Comparison of ENCODE assay signal across 9 mouse cellular contexts in the genomic region with DNA sequence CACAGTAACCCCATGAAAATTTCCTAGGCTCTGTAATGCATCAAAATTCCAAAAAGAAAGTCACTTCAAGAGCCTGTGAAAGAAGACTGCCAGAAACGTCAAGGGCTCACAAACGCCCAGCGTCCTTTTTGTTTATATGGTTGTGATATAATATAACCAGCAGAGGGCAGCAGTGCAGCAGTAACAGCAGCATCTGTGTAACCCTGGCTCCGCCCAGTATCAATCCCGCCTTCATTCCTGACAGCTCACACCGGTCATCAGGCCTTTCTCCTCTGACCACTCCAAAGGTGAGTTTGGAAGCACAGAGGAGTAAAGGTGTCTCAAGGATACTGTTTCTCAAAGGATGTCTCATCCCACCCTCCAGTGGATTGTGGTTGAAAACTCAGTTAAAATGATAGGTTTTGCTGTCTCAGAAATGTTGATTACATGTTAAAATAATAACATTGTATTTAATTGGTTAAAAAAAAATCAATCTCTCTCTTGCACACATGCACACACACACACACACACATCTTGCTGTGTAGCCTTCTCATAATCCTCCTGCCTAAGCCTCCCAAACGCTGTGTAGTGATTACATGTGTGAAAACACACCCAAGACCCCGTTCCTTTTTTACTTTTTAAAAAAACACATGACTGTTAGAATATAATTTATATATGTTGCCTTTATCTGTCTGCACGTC. TPM values are rescaled to one million over a fixed set of nuclear protein-coding genes. Genes with fewer than 3 reads are reported as not detected.
A peak's percentile ranks its signal among the peaks of the same experiment; 100 is the strongest.
DNase-seq lines count a peak whose midpoint lies in the region; ATAC-seq and TF ChIP-seq lines count a peak whose summit lies in the region.
"Had no signal": no experiment of that assay in that cellular context is flagged by ENCODE, and none has a peak within 500 bp of the region (broad histone marks: within the 10 kb centered on the region; RNA-seq: fewer than 3 reads in every experiment).

No protein-coding gene starts in this region.

- H3ac ChIP-seq in myocyte (ENCODE audit: control insufficient read depth, insufficient read length): no peak overlapping the region

- no peak overlapping the region for H3K4me3 ChIP-seq in embryonic facial prominence, embryonic 13.5 days
- no peak overlapping the region for H3K4me3 ChIP-seq in kidney, embryonic 14.5 days (ENCODE audit: low read length)
- H3K4me3 ChIP-seq in limb, embryonic 14.5 days (replicated peaks; ENCODE audit: low read length): no peak overlapping the region
- H3K4me3 ChIP-seq in myocyte: no peak overlapping the region
- no peak overlapping the region for H3K4me3 ChIP-seq in stomach, postnatal 0 days (ENCODE audit: low read depth, low read length)

- no peak for TF ChIP-seq EP300 in stomach, postnatal 0 days (optimal IDR thresholded peaks at IDR 0.05)

- ATAC-seq in embryonic facial prominence, embryonic 13.5 days (ENCODE audit: insufficient number of reproducible peaks, insufficient read depth, low FRiP score, low TSS enrichment, low read depth): no peak
- peak; percentile 76 for ATAC-seq in kidney, embryonic 14.5 days (ENCODE audit: low FRiP score, low TSS enrichment)
- ATAC-seq in limb, embryonic 14.5 days (ENCODE audit: low FRiP score, low read depth): peak; percentile 71; the same call in 1 of the 2 replicates
- ATAC-seq in stomach, postnatal 0 days (ENCODE audit: low FRiP score, low TSS enrichment): peak; percentile 77

- peak; percentile 90 for TF ChIP-seq CTCF in stomach, postnatal 0 days (IDR thresholded peaks at IDR 0.05; ENCODE audit: low read depth)

- no peaks in the 10 kb centered on the region for H3K36me3 ChIP-seq in embryonic facial prominence, embryonic 13.5 days
- no peaks in the 10 kb centered on the region for H3K36me3 ChIP-seq in kidney, embryonic 14.5 days (ENCODE audit: control insufficient read depth, insufficient read depth, low read length)
- H3K36me3 ChIP-seq in limb, embryonic 14.5 days (ENCODE audit: control insufficient read depth, insufficient read depth, low read length): no peaks in the 10 kb centered on the region
- no peaks in the 10 kb centered on the region for H3K36me3 ChIP-seq in myocyte (ENCODE audit: control insufficient read depth, insufficient read depth)
- H3K36me3 ChIP-seq in stomach, postnatal 0 days (ENCODE audit: control insufficient read depth, insufficient read depth, low read length): no peaks in the 10 kb centered on the region

- no peaks in the 10 kb centered on the region for H3K9me3 ChIP-seq in embryonic facial prominence, embryonic 13.5 days
- H3K9me3 ChIP-seq in kidney, embryonic 14.5 days (ENCODE audit: control insufficient read depth, low read length): no peaks in the 10 kb centered on the region
- no peaks in the 10 kb centered on the region for H3K9me3 ChIP-seq in limb, embryonic 14.5 days (ENCODE audit: control insufficient read depth, low read length)
- H3K9me3 ChIP-seq in stomach, postnatal 0 days (ENCODE audit: control insufficient read depth, low read length): no peaks in the 10 kb centered on the region

- H3K27me3 ChIP-seq in embryonic facial prominence, embryonic 13.5 days: no peaks in the 10 kb centered on the region
- no peaks in the 10 kb centered on the region for H3K27me3 ChIP-seq in kidney, embryonic 14.5 days (ENCODE audit: control insufficient read depth, insufficient read depth, low read length)
- H3K27me3 ChIP-seq in limb, embryonic 14.5 days (ENCODE audit: control insufficient read depth, insufficient read depth, low read length): no peaks in the 10 kb centered on the region
- peaks cover 3% of the 10 kb centered on the region for H3K27me3 ChIP-seq in myocyte (ENCODE audit: control insufficient read depth, insufficient read depth, insufficient read length)
- H3K27me3 ChIP-seq in stomach, postnatal 0 days (ENCODE audit: control insufficient read depth, insufficient read depth, low read length): no peaks in the 10 kb centered on the region

- peak overlapping the region; percentile 39 for H3K4me2 ChIP-seq in embryonic facial prominence, embryonic 13.5 days
- H3K4me2 ChIP-seq in kidney, embryonic 14.5 days (replicated peaks; ENCODE audit: low read depth, low read length): no peak overlapping the region
- H3K4me2 ChIP-seq in limb, embryonic 14.5 days (replicated peaks; ENCODE audit: low read depth, low read length, severe bottlenecking): no peak overlapping the region
- peak overlapping the region; percentile 57 for H3K4me2 ChIP-seq in myocyte (ENCODE audit: low read depth)
- H3K4me2 ChIP-seq in stomach, postnatal 0 days (replicated peaks; ENCODE audit: low read depth): no peak overlapping the region; the same call in 1 of the 2 replicates

- H3K27ac ChIP-seq in embryonic facial prominence, embryonic 13.5 days: no peak overlapping the region
- H3K27ac ChIP-seq in kidney, embryonic 14.5 days (ENCODE audit: low read depth, low read length): no peak overlapping the region
- no peak overlapping the region for H3K27ac ChIP-seq in limb, embryonic 14.5 days (replicated peaks; ENCODE audit: low read depth, low read length)
- H3K27ac ChIP-seq in stomach, postnatal 0 days (replicated peaks): no peak overlapping the region

- no peak overlapping the region for H3K9ac ChIP-seq in embryonic facial prominence, embryonic 13.5 days
- H3K9ac ChIP-seq in kidney, embryonic 14.5 days (ENCODE audit: low read depth, low read length): no peak overlapping the region
- H3K9ac ChIP-seq in limb, embryonic 14.5 days (ENCODE audit: low read depth, low read length, severe bottlenecking): peak overlapping the region; percentile 22; the same call in 1 of the 2 replicates
- H3K9ac ChIP-seq in stomach, postnatal 0 days (ENCODE audit: low read length): no peak overlapping the region

- 34% methylated on average over 9 of the region's 9 CpGs for WGBS in embryonic facial prominence, embryonic 13.5 days
- 34% methylated on average over 9 of the region's 9 CpGs for WGBS in kidney, embryonic 14.5 days
- WGBS in limb, embryonic 14.5 days: 37% methylated on average over 9 of the region's 9 CpGs
- 36% methylated on average over 9 of the region's 9 CpGs for WGBS in stomach, postnatal 0 days

- peak; percentile 75 for DNase-seq in CD4-positive, CD25-positive, alpha-beta regulatory T cell, adult 2 months (ENCODE audit: low read depth, low spot score)
- peak; percentile 50 for DNase-seq in adrenal gland, postnatal 25 days
- peak; percentile 41 to 66 for DNase-seq in heart, adult 9 months (ENCODE audit: low spot score in 2 of 2)
- peak; percentile 94 for DNase-seq in limb, embryonic 14.5 days (ENCODE audit: low spot score)
- DNase-seq in stomach, postnatal 0 days (ENCODE audit: low spot score): peak; percentile 76

- H3K79me2 ChIP-seq in myocyte (ENCODE audit: control insufficient read depth, insufficient read depth): no peaks in the 10 kb centered on the region

- no peak for TF ChIP-seq POLR2A in limb, embryonic 14.5 days (IDR thresholded peaks at IDR 0.05; ENCODE audit: borderline replicate concordance, extremely low read depth, insufficient read depth, insufficient read length)
- TF ChIP-seq POLR2A in myocyte (IDR thresholded peaks at IDR 0.05; ENCODE audit: insufficient read length, low read depth): no peak

- peaks cover 18% of the 10 kb centered on the region for H3K4me1 ChIP-seq in embryonic facial prominence, embryonic 13.5 days
- H3K4me1 ChIP-seq in kidney, embryonic 14.5 days (ENCODE audit: control insufficient read depth, insufficient read depth, low read length): peaks cover 4% of the 10 kb centered on the region; the same call in 1 of the 2 replicates
- H3K4me1 ChIP-seq in limb, embryonic 14.5 days (ENCODE audit: control insufficient read depth, insufficient read depth, low read length): peaks cover 6% of the 10 kb centered on the region
- no peaks in the 10 kb centered on the region; the same call in 1 of the 2 replicates for H3K4me1 ChIP-seq in stomach, postnatal 0 days (replicated peaks; ENCODE audit: control insufficient read depth, insufficient read depth)

TF ChIP-seq in myocyte, 11 proteins besides CTCF, POLR2A, EP300 and RAD21:
- TF ChIP-seq REST (IDR thresholded peaks at IDR 0.05; ENCODE audit: insufficient read depth, insufficient read length) (no peak), TCF12 (IDR thresholded peaks at IDR 0.05; ENCODE audit: insufficient read depth, poor library complexity, severe bottlenecking) (no peak), POLR2AphosphoS2 (IDR thresholded peaks at IDR 0.05; ENCODE audit: insufficient read length, low read depth) (no peak), MYOG (IDR thresholded peaks at IDR 0.05; ENCODE audit: control insufficient read depth in 1 of 3, insufficient read depth in 1 of 3, insufficient read length in 2 of 3, low read depth in 2 of 3) (no peak), E2F4 (IDR thresholded peaks at IDR 0.05; ENCODE audit: insufficient read depth) (no peak), USF1 (IDR thresholded peaks at IDR 0.05; ENCODE audit: low read depth) (no peak)

RNA-seq across cellular contexts. Expression of a gene that starts 15.9 kb away (rescaled TPM):
- total RNA-seq in adrenal gland, postnatal 25 days (2021): 0.38 and 0.39 TPM in 2 replicates
- not detected in 2 replicates for polyA plus RNA-seq in embryonic facial prominence, embryonic 13.5 days (2015; fragmentation: Nextera tagmentation; extraction: Ambion mirVana)
- not detected in 2 replicates for polyA plus RNA-seq in kidney, embryonic 14.5 days (2014; fragmentation: Nextera tagmentation; extraction: Ambion mirVana)
- 0.04 TPM in 2 replicates for polyA plus RNA-seq in limb, embryonic 14.5 days (2012; rRNA removed)
- not detected in 2 replicates for polyA plus RNA-seq in limb, embryonic 14.5 days (2014; fragmentation: Nextera tagmentation; extraction: Ambion mirVana)
- not detected for polyA plus RNA-seq in myocyte (2012; fragmentation: generic; extraction: Trizol)
- 0.40 and 0.42 TPM in 2 replicates for polyA plus RNA-seq in stomach, postnatal 0 days (2015; fragmentation: Nextera tagmentation; extraction: Ambion mirVana)
- total RNA-seq: gastrocnemius, postnatal 4 days had no signal

RNA-seq across cellular contexts. Expression of a gene that starts 23.5 kb away (rescaled TPM):
- total RNA-seq in adrenal gland, postnatal 25 days (2021): 264 and 301 TPM in 2 replicates
- 138 and 142 TPM in 2 replicates for polyA plus RNA-seq in embryonic facial prominence, embryonic 13.5 days (2015; fragmentation: Nextera tagmentation; extraction: Ambion mirVana)
- polyA plus RNA-seq in kidney, embryonic 14.5 days (2014; fragmentation: Nextera tagmentation; extraction: Ambion mirVana): 127 and 145 TPM in 2 replicates
- 51.1 and 72.2 TPM in 2 replicates for polyA plus RNA-seq in limb, embryonic 14.5 days (2012; rRNA removed)
- 119 and 121 TPM in 2 replicates for polyA plus RNA-seq in limb, embryonic 14.5 days (2014; fragmentation: Nextera tagmentation; extraction: Ambion mirVana)
- polyA plus RNA-seq in myocyte (2012; fragmentation: generic; extraction: Trizol): 60.9 TPM
- 108 and 112 TPM in 2 replicates for polyA plus RNA-seq in stomach, postnatal 0 days (2015; fragmentation: Nextera tagmentation; extraction: Ambion mirVana)

Comparison
In these comparisons a context has a peak if more than half of its experiments do, and no peak if none do; other contexts are left out.
1. H3K4me2 ChIP-seq: peak in embryonic facial prominence, embryonic 13.5 days (single experiment) and myocyte (single experiment); none in kidney, embryonic 14.5 days (single experiment), limb, embryonic 14.5 days (single experiment) and stomach, postnatal 0 days (single experiment).
2. Peak in every context shown above with its lines, with median percentiles within 50 percentile points of each other: DNase-seq.